Mouse (Mus musculus) liver, adult 2 months (tissue): Measurements from ENCODE around the gene Ebf1. TPM values are rescaled to one million over a fixed set of nuclear protein-coding genes. Genes with fewer than 3 reads are reported as not detected.
A peak's percentile ranks its signal among the peaks of the same experiment; 100 is the strongest.

ENCODE experiments used
- DNase-seq: peaks from one replicate; pipeline ENCODE4 v3.0.0-alpha.2; 2011; ENCODE audit warnings: low read depth, low spot score; ENCODE audit errors: extremely low read depth
- H3K27ac ChIP-seq: fragments of 200-500 bp; replicated peaks from 2 replicates; pipeline ENCODE4 v1.5.1; 2012; ENCODE audit warnings: low read depth, mild to moderate bottlenecking, control low read depth, inconsistent platforms, low read length; ENCODE audit not compliant: insufficient read depth
- H3K27me3 ChIP-seq: fragments of 200-500 bp; 2 replicates; pipeline ENCODE4 v1.6.1; 2012; ENCODE audit warnings: mild to moderate bottlenecking, moderate library complexity, low read length, inconsistent platforms; ENCODE audit not compliant: control insufficient read depth, insufficient read depth
- H3K36me3 ChIP-seq: fragments of 200-500 bp; 2 replicates; pipeline ENCODE4 v1.6.1; 2012; ENCODE audit warnings: low read length, inconsistent platforms; ENCODE audit not compliant: control insufficient read depth, insufficient read depth
- H3K4me1 ChIP-seq: fragments of 200-500 bp; 2 replicates; pipeline ENCODE4 v1.6.1; 2011; ENCODE audit warnings: low read length; ENCODE audit not compliant: control insufficient read depth, insufficient read depth
- H3K4me3 ChIP-seq: fragments of 200-500 bp; 2 replicates; pipeline ENCODE4 v1.5.1; 2011; ENCODE audit warnings: low read depth, mild to moderate bottlenecking, control low read depth, low read length, moderate library complexity; ENCODE audit not compliant: insufficient read depth
- H3K79me2 ChIP-seq: fragments of 200-500 bp; 2 replicates; pipeline ENCODE4 v1.6.1; 2012; ENCODE audit warnings: inconsistent platforms, mild to moderate bottlenecking, low read length, moderate library complexity; ENCODE audit not compliant: control insufficient read depth, insufficient read depth
- H3K9ac ChIP-seq: fragments of 200-500 bp; 2 replicates; pipeline ENCODE4 v1.6.1; 2012; ENCODE audit warnings: low read depth, mild to moderate bottlenecking, control low read depth, inconsistent platforms, low read length
- CTCF ChIP-seq: fragments of 200-500 bp; IDR thresholded peaks from 2 replicates; pipeline ENCODE4 v1.5.1; 2011; ENCODE audit warnings: low read depth, low read length, control low read depth
- POLR2A ChIP-seq: fragments of 200-500 bp; IDR thresholded peaks from 2 replicates; pipeline ENCODE4 v1.6.1; 2011; ENCODE audit warnings: low read length, control low read depth; ENCODE audit not compliant: insufficient read depth; ENCODE audit errors: extremely low read depth
- WGBS: fragments of 180-500 bp; shearing (Covaris S2); methylation state at CpG from one replicate; pipeline ENCODE4 v1.1.7; 2018; 5-methylcytosine and 5-hydroxymethylcytosine counted together
- polyA plus RNA-seq: library from polyadenylated mRNA; depleted of rRNA; stranded (reverse); fragments of >200 nt; gene quantifications from 2 replicates; pipeline ENCODE4 v1.2.3, GENCODE M21; 2012
- total RNA-seq: library from RNA; depleted of rRNA; stranded (reverse); fragments of >200 nt; gene quantifications from 2 replicates; pipeline ENCODE4 v1.2.3, GENCODE M21; 2014

The Ebf1 gene
- total and polyA plus RNA-seq, 2 experiments, result 0.23 to 0.37 TPM

DNA sequence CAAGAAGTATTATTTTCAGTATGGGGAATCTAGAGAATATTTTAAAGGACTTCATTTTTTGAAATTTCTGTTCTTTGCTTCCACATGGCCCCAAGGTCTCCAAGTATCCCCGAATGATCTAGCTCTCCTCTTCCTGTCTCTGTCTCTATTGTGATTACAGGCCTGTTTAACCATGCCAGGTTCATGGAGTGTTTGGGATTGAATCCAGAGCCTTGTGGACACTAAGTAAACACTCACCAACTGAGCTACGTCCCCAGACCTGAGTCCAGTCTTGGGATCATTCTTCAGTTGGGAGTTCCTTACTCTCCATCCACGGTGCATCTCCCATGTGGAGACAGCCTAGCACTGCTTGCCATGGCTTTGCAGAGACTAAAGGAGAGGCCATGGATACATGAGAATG, 178.7 kb downstream of the Ebf1 start:
- no peaks in the 10 kb centered on the region for H3K36me3 ChIP-seq
- H3K27ac ChIP-seq, result no peak overlapping the region
- peak; percentile 2 for DNase-seq
- H3K4me1 ChIP-seq, result no peaks in the 10 kb centered on the region
- TF ChIP-seq CTCF (no peak), POLR2A (no peak)
- no peaks in the 10 kb centered on the region; the same call in none of the 2 replicates for H3K27me3 ChIP-seq
- WGBS, result 57% methylated on average over 3 of the region's 3 CpGs
- H3K79me2 ChIP-seq, result no peaks in the 10 kb centered on the region
- H3K4me3 ChIP-seq, result no peak overlapping the region
- no peak overlapping the region for H3K9ac ChIP-seq

GRCm38 (mm10) chr11:44798270-44798669, 181.2 kb downstream of the Ebf1 start:
- DNase-seq, result no peak
- 78% methylated on average over 3 of the region's 3 CpGs for WGBS
- no peaks in the 10 kb centered on the region for H3K79me2 ChIP-seq
- H3K27ac ChIP-seq, result no peak overlapping the region
- no peak for TF ChIP-seq POLR2A
- TF ChIP-seq CTCF, result no peak
- H3K9ac ChIP-seq, result no peak overlapping the region
- H3K27me3 ChIP-seq, result no peaks in the 10 kb centered on the region; the same call in none of the 2 replicates
- H3K4me3 ChIP-seq, result no peak overlapping the region
- H3K36me3 ChIP-seq, result no peaks in the 10 kb centered on the region
- H3K4me1 ChIP-seq, result no peaks in the 10 kb centered on the region

GRCm38 (mm10) chr11:44804046-44804445, 186.9 kb downstream of the Ebf1 start:
- Histone ChIP-seq H3K36me3 (no peaks in the 10 kb centered on the region), H3K9ac (no peak overlapping the region), H3K4me3 (no peak overlapping the region), H3K4me1 (no peaks in the 10 kb centered on the region), H3K27ac (no peak overlapping the region), H3K27me3 (no peaks in the 10 kb centered on the region; the same call in 1 of the 2 replicates), H3K79me2 (no peaks in the 10 kb centered on the region)
- TF ChIP-seq POLR2A (no peak), CTCF (no peak)
- no peak for DNase-seq
- 83% methylated on average over 7 of the region's 7 CpGs for WGBS

DNA sequence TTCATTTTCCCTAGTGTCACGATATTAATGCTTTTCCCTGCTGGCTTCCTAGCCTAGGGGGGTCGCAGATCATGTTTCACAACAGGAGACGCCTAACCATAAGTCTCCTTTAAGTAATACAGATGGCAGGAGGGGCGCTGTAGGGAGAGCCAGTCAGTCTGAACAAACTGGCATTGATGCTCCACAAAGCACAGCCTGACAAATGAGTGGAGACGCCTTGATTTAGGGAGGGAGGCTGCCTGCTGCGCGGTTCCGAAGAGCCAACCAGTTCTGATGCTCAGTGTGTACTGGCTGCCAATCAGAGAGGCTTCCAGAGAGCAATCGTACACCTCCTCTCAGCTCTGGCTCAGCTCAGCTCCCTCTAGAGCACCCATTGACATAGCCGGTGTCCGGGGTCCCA, 189.5 kb downstream of the Ebf1 start:
- Histone ChIP-seq H3K27me3 (no peaks in the 10 kb centered on the region; the same call in 1 of the 2 replicates), H3K79me2 (no peaks in the 10 kb centered on the region), H3K4me3 (no peak overlapping the region), H3K9ac (no peak overlapping the region), H3K4me1 (no peaks in the 10 kb centered on the region), H3K36me3 (no peaks in the 10 kb centered on the region), H3K27ac (no peak overlapping the region)
- no peak for DNase-seq
- TF ChIP-seq POLR2A (no peak), CTCF (no peak)
- 47% methylated on average over 11 of the region's 11 CpGs for WGBS

DNA sequence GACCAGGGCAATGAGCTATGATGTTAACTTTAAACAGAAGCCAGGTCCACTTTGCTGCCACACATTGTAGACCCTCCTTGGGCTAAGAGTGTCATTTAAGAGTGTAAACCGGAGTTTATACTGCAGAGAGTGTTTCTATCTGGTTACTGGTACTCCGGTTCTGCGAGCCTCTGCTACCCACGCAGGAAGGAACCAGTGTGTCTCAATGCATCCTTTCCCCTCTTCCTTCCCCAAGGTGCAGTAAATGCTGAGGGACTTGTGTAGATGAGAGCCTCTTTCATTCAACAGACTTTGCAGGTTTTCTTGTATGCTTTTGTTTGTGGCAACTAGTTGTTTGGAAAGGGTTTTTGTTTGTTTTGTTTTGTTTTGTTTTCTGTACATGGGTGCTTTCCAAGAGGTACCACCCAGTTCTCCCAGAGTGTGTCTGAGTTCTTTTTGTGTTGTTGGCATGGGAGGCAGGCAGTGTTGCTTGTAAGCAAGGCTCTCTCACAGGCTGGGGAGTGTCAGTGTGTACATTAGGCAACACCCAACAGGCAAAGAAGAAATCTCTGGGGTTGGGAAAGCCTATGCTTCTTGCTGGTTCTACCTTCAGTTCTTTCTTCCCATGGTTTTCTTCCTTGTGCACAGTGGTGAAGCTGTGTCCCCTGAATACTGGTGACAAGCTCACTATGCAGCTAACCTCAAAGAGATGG, 191.9 kb downstream of the Ebf1 start:
- Histone ChIP-seq H3K4me3 (no peak overlapping the region), H3K4me1 (no peaks in the 10 kb centered on the region), H3K79me2 (no peaks in the 10 kb centered on the region), H3K27me3 (no peaks in the 10 kb centered on the region), H3K9ac (no peak overlapping the region), H3K27ac (no peak overlapping the region), H3K36me3 (no peaks in the 10 kb centered on the region)
- WGBS, result 83% methylated on average over 4 of the region's 4 CpGs
- TF ChIP-seq CTCF, result no peak
- TF ChIP-seq POLR2A, result no peak
- DNase-seq, result no peak

DNA sequence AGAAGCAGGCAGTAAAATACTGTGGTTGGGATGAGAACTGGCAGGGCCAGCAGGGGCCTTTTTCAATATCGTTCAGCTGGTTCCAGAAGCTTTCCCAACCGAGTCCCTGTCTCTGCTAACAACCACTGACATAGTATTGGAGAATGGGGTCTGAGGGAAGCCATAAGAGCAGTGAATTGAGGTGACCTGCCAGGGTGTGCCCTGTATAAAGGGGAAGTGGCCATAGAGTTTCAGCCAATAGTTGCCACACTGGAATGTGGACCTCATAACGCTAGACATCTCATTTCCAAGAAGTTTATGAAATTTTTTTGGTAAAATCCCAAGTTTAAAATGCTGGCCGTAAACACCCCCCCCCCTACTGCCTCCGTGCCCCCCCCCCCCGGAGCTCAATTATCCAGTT, 193.9 kb downstream of the Ebf1 start:
- Histone ChIP-seq H3K4me3 (no peak overlapping the region), H3K27me3 (no peaks in the 10 kb centered on the region), H3K79me2 (no peaks in the 10 kb centered on the region), H3K4me1 (no peaks in the 10 kb centered on the region), H3K36me3 (no peaks in the 10 kb centered on the region), H3K9ac (no peak overlapping the region), H3K27ac (no peak overlapping the region)
- WGBS, result 62% methylated on average over 6 of the region's 6 CpGs
- no peak for DNase-seq
- no peak for TF ChIP-seq CTCF
- TF ChIP-seq POLR2A, result no peak
